Mouse (Mus musculus) heart, postnatal 0 days (tissue): ENCODE data around the gene Olfr18.
"Not testable (repeated sequence)": the region's sequence is repeated elsewhere in the genome, so short reads cannot be mapped to it uniquely, and the experiment has no call there.

ENCODE experiments used
- CTCF ChIP-seq: IDR thresholded peaks from 2 replicates; pipeline ENCODE4 v1.5.1; 2016; ENCODE audit warnings: antibody characterized with exemption, control low read depth, low read depth
- EP300 ChIP-seq: IDR thresholded peaks from 2 replicates; pipeline ENCODE4 v1.6.1; 2016; ENCODE audit warnings: antibody characterized with exemption, low read depth

GRCm38 (mm10) chr9:20295562-20295961, 40.3 kb downstream of the Olfr18 start:
- not testable (repeated sequence) for TF ChIP-seq CTCF, EP300
